Mouse (Mus musculus) R1 (cell line): ENCODE measurements around the gene Ptpn14.
A peak's percentile ranks its signal among the peaks of the same experiment; 100 is the strongest.
"Not testable (repeated sequence)": the region's sequence is repeated elsewhere in the genome, so short reads cannot be mapped to it uniquely, and the experiment has no call there.

Source experiments
- DNase-seq: peaks from one replicate; pipeline ENCODE4 v3.0.0-alpha.2; 2018; ENCODE audit warnings: low read depth, low spot score

The Ptpn14 gene

GRCm38 (mm10) chr1:189727884-189728783 is at the start of gene Ptpn14:
Gene Ptpn14, plus strand, starts transcription at chr1:189728268.
- peak; percentile 81 for DNase-seq

GRCm38 (mm10) chr1:189679555-189679954 is 48.5 kb upstream of the Ptpn14 start:
- DNase-seq = no peak

DNA sequence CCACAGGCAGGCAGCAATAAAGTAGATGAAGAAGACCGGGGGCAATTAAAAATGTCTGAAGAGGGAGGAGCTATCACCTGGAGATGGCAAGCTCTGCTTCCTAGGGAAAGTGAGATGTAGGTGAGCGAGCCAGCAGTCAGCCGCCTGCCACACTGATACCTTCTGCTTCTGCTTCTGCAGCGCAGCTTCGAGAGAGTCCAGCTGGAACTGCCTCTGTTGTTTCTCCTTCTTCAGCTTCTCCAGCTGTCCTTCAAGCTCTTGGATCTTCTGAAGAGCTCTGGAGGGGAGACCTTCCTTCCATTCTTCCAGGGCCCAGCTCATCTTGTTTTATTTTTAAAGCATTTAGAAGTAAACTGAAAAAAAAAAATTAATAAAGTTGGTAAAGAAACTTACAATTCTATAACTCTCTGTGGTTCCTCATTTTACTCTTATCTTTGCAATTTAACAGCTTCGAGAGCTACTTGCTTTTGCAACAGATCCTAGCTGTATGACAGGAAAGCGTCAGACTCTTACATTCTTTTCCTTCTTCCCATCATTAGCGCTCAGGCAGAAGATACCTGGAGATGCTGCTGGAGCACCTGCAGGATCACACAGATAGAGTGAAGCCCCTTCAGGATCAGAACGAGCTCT is 43.2 kb upstream of the Ptpn14 start:
- no peak for DNase-seq

DNA sequence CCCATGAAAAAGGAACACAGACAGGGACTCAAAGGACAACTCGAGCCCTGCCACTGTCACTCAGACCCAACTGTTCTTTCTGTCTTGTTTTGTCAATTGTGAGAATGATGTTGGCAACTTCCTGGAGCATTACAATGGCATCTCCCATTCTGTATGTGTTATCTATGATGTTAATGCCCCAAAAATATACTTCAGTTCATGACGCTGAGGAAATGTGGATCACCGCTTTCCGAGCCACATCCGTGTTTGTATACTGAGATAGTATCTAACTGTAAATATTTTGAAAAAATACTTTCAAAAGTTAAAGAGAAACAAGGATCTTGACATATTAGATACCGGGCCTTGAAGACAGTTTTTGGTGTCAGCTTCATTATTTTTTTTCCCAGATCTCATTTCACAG is 42.0 kb upstream of the Ptpn14 start:
- DNase-seq = no peak

- DNase-seq = peak; percentile 99
Measured at GRCm38 (mm10) chr1:189687654-189688387, 40.2 kb upstream of the Ptpn14 start, which contains the start of gene Cenpf. Gene Cenpf, minus strand, starts transcription at chr1:189688086.

DNA sequence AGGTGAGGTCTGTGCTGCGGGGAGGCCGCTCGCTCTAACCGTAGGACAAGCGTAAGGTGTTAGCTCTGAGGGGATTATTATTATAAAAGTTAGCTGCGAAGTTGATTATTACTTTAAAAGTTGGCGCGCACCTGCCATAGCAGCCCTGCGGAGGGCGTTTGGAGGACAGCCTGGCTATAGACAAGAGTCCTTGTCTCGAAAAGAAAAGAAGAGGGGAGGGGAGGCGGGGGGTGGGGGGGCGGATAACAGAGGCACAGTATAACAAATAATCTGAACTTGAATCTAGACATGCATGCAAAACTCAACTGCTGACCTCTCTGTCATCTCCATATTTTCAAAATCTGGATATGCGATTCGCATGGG is 39.7 kb upstream of the Ptpn14 start:
- no peak for DNase-seq

GRCm38 (mm10) chr1:189689050-189689833 is 38.8 kb upstream of the Ptpn14 start:
- no peak for DNase-seq

- DNase-seq = not testable (repeated sequence)
Measured at GRCm38 (mm10) chr1:189692442-189692841, 35.6 kb upstream of the Ptpn14 start.

GRCm38 (mm10) chr1:189694391-189694790 is 33.7 kb upstream of the Ptpn14 start:
- no peak for DNase-seq

DNA sequence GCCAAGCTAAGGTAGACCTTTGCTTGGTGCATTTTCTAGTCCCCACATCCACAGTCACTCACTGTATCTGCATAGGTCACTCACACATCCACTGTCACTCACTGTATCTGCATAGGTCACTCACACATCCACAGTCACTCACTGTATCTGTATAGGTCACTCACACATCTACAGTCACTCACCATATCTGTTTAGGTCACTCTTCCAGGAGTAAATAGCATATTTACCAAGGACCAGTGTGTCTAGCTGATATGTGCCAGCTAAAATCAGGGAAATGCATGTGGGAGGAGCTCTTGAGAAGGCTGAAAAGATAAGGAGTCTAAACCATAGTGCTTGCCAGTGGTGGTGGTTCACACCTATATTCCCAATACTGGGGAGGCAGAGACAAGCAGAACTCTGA is 32.7 kb upstream of the Ptpn14 start:
- no peak for DNase-seq

- peak; percentile 13 for DNase-seq
Measured at GRCm38 (mm10) chr1:189698416-189698815, 29.7 kb upstream of the Ptpn14 start.

GRCm38 (mm10) chr1:189700186-189700585 is 27.9 kb upstream of the Ptpn14 start:
- DNase-seq = no peak

DNA sequence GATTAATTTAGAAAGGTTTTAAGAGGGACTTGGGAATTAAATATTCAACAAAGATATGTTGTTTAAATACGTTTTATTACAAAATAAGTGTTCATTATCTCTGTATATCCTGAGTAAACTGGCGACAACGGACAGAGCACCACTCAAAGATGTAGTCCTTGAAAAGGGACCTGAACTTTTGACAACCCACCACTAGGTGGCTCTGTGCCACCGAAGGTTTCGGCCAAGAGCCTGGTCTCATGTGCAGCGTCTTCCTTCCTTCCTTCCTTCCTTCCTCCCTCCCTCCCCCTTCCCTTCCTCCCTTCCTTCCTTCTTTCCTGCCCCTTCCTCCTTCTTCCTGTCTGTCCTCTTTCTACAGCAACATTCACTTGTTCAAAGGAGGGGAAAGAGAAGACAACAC is 27.1 kb upstream of the Ptpn14 start:
- DNase-seq = peak; percentile 72

DNA sequence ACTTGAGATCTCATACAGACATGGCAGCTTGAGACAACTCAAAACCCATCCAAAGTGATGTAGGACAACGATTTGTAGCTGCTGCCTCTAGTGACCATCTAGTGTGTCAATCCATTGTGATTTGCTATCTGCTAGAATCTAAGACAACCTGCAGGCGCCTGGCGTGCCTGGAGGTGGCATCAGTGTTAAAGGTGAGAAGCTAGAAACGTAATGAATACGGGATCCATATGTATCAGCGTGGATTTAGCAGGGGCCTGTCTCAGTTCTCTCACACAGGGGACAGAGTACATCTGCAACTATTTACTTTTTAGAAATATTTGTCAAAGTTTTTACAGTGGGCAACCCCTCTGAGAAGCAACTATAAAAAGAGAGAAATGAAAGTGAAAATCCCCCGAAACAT is 24.9 kb upstream of the Ptpn14 start:
- DNase-seq = peak; percentile 10

- no peak for DNase-seq
Measured at GRCm38 (mm10) chr1:189703591-189703990, 24.5 kb upstream of the Ptpn14 start.

DNA sequence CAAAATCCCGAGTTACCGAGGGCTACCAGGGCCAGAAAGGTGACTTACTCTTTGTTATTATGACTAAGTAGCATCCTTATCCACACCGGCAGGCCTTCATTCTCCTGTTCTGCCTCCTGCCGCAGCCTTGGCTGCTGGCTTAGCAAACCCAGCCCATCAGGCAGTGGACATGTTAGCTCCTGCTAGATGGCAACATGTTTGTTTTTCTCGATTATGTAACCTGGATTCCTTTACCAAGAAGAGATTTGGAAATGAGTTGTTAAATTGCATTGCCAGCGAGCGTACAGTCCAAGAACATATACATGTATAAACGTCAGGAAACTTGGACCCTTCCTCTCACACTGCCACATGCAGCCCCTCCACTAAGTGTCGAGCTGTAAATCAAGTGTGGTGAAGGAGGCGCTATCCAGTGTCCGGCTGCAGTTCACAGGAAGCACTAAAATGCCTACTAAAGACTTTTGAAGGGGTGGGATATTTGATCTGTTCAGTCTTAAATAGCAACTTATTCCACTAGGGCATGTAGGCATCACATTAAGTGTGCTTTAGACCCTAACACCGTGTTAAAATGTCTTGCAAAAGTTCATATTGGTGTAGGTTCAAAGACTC is 21.9 kb upstream of the Ptpn14 start:
- no peak for DNase-seq

- no peak for DNase-seq
Measured at GRCm38 (mm10) chr1:189707014-189707413, 21.1 kb upstream of the Ptpn14 start.

DNA sequence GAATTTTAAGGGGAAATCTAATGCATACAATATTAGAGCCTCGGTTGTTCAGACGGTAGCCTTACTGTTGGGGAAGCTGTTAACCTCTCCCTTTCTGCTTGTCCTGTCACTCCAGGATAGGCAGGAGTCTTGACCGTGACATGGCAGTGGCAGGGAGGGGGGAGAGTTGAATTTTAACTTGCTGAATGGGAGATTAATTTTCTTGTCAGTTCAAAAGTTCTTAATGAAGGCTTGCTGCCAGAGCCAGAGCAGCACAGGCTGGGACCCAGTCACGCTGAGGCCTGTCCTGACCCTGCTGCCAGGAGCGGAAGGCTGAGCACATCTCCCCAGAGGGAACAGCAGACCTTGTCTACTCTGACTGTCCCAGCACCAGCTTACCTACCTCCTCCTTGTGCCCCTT is 20.6 kb upstream of the Ptpn14 start:
- DNase-seq = no peak

DNA sequence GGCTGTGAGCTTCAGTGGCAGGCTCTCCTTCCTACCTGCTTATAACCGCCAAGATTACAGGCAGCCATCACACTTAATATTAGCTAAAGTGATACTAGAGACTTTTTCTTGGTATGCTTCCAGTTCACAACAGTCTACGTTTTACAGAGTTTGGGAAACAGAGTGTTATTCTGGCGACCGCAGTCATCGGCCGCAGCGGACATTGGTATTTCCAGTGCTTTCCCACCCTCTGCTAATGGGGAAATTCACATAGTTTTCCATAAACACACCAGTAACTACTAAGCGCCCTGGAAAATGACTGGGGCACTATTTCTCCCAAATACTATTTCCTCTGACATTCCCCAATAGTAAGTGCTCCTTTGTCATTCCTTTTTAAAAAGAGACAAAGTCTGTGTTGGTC is 19.1 kb upstream of the Ptpn14 start:
- DNase-seq = no peak

DNA sequence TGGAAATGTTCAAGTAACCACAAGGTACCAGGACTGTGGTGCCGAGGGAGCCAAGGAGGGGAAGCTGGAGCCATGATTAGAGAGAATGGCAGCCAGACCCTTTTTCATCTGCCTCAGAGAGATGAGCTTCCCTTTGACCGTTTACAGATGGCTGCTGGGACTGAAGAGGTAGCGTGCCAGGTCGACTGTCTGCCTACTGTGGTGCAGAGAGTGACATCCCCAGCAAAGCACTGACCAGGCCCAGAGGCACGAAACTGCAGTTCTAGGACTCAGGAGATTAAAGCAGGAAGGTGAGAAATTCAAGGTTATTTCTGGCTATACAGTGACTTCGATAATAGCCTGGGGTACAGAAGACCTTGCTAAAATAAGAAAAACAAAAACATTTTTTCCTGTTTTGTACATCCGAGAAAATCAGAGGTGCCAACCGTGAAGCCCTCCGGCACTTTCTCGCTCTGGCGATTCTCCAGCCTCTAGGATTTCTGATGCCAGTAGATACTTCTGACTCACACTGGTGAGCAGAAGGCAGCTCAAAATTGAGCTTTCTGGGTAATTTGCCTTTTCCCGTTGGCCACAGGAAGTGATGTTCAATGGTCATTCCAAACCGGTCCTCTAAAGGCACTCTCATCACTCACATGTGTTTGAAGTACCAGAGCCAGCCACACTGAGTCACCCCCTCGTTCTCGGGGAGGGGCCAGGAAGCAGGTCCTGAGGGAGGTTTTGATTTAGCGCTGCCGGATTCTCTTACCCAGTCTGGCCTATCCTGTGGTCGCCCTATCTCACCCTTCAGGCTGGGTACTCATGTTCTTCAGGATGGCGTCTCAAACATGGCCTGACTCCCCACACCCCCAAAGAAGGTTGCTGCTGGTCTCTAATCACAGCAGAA is 11.9 kb upstream of the Ptpn14 start:
- DNase-seq = no peak
